Mouse (Mus musculus): ENCODE measurements around the gene Lcmt1. TPM values are rescaled to one million over a fixed set of nuclear protein-coding genes. Genes with fewer than 3 reads are reported as not detected.

The Lcmt1 gene
- total RNA-seq, 4 experiments from 2014 or later: 79.7 to 96.9 (median 88.7) TPM

DNA sequence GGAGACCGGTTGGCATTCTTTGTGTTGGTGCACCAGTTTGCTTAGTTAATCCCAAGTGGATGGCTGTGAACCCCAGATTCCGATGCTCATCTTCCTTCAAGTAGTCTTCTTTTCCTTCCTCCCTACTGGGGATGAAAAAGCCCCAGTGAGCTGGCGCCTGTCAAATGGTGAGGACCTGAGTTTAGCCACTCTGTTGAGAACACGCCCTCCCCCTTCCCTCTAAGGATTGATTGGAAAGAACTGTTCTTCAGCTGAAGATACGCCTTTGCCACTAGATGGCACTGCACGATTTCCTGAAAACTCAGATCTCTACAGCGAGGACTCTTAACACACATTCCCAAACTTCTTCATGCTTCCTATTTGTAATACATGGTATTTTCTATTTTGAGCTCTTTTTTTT, 29.2 kb downstream of the Lcmt1 start:
- DNase-seq (ENCODE audit: low spot score in 2 of 2): peak; percentile 20 to 49

DNA sequence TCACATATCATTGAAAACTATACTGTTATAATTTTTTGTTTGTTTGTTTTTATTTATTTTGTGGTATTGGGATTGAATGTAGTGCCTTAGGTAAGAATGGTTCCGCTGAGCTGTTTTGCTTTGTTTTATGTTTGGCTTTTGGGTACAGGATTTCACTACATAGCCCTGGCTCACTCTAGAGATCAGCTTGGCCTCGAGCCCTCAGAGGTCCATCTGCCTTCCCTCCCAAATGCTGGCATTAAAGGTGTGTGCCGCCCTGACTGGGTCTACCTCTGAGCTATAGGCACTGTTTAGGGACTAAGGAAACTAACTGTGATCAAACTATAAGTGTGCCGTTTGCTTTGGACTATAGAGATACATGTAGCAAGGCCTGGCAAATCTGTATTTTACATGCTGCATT, 29.7 kb downstream of the Lcmt1 start:
- no peak for DNase-seq (ENCODE audit: low spot score in 2 of 2)

DNA sequence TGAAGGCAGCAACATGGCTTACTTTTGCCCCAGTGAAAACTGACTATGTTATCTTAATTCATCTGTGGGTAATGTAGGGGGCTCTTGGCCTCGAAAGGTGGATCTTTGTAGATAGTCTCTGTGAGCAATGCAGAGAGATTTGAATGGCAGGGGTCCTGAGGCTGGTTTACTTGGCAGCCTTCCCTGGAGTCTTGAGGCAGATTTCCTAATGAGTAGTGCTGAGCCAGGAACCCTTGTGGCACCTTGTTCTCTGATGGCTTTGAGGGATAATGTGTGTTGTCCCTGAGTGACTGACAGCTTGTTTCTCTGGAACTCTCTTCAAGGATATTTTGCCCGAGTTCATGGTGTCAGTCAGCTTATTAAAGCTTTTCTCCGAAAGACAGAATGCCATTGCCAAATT, 31.5 kb downstream of the Lcmt1 start:
- DNase-seq (ENCODE audit: low spot score in 2 of 2): no peak

DNA sequence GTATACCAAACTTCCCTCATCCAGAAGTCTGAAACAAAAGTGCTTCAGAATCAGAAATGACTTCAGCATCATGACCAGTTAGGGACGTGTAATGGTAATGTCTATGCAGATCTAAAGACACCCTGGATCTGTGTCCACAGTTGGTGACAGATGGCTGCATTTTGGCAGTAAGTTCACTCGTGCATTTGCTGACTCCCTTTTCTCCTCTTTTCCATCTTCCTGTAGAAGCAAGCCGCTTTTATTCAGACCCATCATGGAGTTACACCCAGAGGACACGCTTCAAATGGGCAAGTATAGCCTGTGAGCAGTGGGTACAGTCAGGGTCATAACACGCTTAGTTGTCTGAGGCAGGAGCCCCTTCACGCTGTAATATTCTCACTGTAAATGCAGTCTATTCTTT, 34.6 kb downstream of the Lcmt1 start:
- peak; percentile 31 to 33 for DNase-seq (ENCODE audit: low spot score in 2 of 2)

DNA sequence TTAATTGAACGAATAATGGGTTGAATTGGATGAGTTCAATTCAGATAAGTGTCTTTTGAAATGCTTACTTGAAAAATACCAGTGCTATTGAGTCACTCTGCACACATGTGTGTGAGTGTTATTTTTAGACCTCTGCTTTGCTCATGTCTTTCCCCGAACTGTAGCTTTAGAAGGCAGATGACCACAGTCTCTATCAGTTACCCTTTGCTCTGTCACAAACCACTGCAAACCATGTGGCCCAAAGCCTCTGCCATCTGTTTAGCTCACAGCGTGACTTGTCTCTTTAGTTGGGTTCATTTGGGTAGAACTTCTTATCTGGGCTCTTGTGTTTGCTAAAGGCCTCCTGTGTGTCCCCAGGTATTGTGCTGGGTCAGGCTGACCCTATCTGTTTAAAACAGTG, 36.0 kb downstream of the Lcmt1 start:
- DNase-seq (ENCODE audit: low spot score in 2 of 2): no peak

DNA sequence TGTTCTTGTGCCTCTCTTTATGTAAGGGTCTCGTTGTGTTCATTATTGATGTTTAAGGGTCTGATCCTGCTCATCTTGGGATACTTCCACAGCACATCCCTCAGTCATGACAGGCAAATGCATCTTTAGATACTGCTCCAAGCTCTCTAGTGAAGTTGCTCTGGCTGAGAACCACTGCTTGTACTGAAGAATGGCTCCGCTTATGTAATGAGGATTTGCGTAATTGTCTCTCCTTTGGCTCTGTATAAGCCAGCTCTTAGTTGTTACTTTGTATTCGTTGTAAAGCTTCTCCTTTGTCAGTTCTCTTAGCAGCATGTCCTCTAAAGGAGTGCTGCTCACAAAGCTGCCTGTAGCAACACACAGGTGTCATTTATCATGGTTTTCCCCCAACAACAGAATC, 37.4 kb downstream of the Lcmt1 start:
- DNase-seq (ENCODE audit: low spot score in 2 of 2): no peak

DNA sequence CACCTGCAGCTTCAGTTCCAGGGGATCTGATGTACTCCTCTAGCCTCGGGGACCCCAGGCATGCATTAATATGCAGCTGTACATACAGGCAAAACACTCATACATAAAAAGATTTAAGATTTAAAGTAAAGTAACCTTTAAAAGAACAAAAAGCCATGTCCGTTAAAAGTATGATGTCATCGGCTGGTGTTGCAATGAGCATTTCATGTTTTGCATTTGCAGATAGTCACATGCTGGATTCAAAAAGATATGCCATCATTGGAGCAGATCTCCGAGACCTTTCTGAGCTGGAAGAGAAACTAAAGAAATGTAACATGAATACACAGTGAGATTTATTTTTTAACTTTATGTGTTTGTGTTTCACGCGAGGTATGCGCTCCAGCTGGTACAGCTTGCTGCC, 40.9 kb downstream of the Lcmt1 start:
- no peak for DNase-seq (ENCODE audit: low spot score in 2 of 2)

DNA sequence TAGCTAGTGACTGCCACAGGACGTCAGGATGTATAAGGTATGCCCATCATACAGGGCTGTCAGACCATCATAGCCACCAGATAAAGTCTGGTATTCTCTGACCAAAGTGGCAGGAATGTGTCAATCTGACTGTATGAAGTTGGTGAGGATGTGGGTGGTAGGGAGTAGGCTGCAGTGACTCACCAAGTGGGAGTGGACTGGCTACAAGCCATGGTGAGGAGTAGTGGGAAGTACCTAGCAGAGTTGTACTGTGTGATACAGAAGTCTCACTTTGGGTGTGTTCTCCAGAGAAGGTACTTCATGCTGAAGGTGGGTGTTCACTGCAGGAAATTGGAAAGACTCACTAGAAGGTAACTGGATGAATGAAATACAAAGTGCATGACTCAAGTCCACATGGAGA, 41.5 kb downstream of the Lcmt1 start:
- peak; percentile 35 to 59 for DNase-seq (ENCODE audit: low spot score in 2 of 2)

DNA sequence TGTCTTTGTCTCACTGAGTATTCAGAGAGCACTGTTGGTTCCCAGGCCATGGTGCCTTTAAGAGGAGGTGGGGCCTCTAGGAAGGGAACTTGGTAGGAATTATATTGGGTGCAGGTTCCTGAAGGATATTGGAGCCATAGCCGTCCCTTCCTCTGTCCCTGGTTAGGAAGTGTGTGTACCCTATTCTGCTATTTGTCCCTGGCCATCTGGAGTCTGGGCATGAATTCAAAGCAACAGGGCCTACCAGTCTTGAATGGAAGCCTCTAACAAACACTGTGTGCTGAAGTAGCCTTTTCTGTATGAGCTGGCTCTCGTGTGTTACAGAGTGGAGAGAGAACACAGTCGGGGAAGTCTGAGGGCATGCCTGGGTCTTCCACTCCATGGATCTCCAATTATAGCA, 42.6 kb downstream of the Lcmt1 start:
- peak in 1 of 2 experiments; percentile 58 for DNase-seq (ENCODE audit: low spot score in 2 of 2)

DNA sequence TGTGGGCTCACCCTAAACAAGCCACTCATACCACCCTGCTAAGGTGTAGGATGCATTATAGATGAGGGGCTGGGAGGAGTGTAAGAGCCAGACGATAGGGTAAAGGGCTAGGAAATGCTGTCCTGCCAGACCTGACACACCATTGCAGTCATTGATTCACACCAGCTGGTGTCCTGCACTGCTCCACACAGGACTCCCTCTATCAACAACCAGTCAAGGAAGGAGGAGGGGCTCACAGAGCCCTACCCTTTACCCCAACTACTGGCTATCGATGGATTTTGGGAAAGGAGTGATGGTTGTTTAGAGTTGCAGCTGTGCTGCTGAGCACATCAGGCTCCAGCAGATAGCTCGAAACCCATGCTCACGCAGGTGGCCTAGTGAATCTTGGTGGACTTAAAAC, 47.2 kb downstream of the Lcmt1 start:
- DNase-seq (ENCODE audit: low spot score in 2 of 2): no peak

DNA sequence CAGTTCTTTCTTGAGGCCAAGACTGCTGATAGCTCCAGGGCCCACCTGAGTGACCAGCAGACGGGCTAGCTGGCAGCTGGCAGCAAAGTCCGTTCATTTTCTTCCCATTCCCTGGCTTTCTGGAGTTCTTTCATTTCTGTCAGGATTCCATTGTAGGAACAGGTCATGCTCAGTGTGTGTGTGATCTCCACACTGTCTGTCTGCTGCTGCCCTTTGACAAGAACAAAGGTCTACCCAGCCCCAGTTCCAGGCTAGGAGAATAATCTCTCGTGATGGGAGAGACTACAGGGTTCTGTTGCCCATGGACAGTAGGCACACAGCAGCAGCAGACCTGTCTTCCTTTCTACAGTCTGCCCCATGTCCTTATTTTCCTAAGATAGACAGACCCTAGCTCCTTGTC, 48.1 kb downstream of the Lcmt1 start:
- DNase-seq (ENCODE audit: low spot score in 2 of 2): no peak

DNA sequence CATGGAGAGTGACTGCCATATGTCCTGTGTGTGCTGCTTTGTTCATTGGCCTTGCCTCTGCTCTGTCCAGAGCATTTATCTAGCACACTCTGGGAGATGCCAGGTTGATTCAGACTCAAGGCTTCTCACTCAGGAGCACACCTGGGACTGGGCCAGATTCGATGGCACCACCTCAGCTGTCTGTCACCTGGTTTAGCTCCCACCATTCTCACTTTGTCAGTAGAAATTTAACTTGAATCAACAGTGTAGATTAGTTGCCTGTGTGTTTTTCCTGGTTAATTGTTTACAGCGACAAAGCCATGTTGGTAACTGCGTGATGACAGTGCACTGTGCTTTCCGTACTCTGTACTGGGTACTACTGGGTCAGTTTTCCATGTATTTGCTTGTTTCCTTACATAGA, 50.4 kb downstream of the Lcmt1 start:
- DNase-seq (ENCODE audit: low spot score in 2 of 2): no peak

DNA sequence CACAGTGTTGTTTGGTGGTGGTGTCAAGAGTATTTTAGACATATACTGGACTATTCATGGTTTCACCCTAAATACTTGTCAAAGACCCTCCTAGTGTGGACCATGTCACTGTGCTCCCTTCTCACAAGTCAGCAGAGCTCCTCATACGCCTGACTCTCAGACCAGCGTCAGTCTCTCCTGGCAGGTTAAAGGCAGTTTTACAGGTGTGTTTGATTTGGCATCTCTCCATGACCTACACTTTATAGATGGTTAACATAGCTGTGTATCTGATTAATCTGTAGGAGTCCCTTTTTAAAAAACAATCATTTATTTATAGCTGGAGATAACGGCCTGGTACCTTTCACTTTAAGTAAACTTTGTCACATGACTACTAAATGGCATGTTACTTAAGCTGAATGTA, 52.4 kb downstream of the Lcmt1 start:
- no peak for DNase-seq (ENCODE audit: low spot score in 2 of 2)

DNA sequence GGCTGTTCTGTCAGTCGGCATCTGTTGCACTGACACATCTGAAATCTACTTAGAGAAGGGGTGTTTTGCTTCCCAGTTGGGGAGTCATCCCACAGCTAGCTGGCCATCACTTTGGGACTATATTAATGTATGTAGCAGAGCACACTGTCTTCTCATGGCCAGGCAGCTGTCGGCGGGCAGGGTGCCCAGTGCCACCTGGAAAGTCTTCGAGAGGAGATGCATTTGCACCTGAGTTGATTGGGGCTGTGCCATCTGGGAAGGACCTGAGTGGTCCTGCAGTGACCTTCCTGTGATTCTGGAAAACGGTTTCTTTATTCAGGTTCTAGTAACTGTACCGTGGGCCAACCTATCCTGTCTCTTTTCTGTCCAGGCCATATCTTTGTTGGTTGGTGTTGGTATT, 54.7 kb downstream of the Lcmt1 start:
- no peak for DNase-seq (ENCODE audit: low spot score in 2 of 2)

DNA sequence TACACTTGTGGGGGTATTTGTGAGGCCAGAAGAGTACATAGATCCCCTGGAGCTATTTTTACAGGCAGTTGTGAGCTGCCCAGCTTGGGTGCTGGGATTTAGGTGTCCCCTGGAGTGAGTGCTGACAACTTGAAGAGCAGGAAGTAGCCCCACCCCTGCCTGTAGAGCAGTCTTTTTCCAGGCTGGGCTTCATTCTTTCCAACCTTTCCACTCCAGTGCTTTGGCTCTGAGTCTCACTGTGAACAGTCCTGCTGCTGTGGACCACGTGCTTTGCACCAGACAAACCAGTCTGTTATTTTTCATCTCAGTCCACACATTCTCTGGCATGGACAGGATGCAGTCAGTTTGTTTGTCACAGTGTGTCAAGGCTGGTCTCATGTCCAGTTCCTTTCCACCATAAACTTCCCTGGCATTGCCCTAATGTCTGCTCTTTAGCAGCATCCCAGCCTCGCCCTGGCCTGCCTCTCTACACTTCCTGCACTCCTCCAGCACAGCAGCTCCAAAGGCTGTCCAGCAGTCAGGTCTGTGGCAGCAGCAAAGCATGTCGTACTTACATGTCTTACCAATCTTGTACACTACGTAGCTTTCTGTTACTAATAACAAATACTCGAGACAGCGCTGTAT, 55.7 kb downstream of the Lcmt1 start:
- no peak for DNase-seq (ENCODE audit: low spot score in 2 of 2)

DNA sequence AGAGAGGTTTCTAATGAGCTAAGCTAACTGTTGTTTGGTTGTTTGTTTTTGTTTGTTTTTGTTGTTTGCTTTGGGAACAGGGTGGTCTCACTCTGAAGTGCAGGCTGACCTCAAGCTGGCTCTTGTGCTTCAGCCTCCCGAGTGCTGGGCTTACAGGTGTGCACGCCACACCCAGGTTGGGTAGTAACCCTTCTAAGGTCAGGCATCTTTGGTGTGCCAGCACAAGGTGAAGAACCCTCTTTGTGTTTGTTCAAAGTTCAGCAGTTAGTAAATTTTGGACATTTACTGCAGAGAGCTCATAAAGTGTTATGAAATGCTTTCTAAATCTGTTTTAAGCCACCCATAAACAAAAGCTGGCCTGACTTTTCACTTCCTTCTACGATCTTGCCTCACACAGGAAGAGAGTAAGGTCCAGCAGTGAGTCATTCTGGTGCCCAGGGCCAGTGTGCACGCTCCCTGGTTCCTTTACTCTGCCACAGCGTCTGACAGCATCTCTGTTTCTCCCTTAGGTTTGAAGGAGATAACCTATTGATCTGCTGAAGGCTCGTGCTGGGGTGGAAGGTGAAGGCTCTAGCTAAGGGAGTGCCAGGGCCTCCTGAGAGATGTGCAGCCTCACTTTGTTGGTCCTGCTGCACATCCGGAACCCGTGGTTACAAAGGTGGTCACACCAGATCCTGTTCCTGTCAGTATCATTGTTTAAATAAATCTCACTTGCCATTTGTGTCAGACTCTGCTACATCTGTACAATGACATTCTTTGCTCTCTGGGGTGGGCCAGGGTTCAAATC, 60.2 kb downstream of the Lcmt1 start:
- DNase-seq (ENCODE audit: low spot score in 2 of 2): no peak

DNA sequence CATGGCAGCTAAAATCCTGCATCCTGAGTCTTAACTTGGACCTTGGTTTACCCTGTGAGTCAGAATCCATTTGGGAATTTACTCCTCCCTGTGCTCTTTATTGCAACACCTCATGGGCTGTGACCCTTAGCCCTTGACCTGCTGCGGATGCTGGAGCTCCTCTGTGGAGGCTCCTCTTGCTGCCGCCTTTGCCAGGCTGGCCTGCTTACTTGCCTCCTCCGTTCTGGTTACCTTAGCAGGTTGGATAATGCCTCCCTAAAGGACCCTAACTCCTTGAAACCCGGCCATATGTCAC, 60.8 kb downstream of the Lcmt1 start:
- DNase-seq (ENCODE audit: low spot score in 2 of 2): no peak

DNA sequence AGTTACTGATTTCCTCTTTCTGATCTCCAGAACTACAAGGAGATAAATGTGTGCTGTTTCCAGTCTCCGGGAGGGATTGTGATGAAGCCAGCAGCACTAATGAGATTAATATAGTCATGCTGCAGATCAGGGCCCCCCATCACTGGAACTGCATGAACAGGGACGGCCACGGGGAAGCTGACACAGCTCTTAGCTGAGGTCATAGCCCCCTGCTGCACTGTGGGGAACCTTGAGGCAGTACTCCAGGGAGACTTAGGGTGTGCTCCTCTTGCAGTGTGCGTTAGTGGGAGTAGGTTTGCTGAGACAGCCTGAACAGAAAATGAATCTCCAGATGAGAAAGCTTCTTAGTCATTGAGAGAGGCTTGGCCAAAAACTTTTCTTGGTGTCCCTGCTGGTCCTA, 61.6 kb downstream of the Lcmt1 start:
- DNase-seq (ENCODE audit: low spot score in 2 of 2): no peak

DNA sequence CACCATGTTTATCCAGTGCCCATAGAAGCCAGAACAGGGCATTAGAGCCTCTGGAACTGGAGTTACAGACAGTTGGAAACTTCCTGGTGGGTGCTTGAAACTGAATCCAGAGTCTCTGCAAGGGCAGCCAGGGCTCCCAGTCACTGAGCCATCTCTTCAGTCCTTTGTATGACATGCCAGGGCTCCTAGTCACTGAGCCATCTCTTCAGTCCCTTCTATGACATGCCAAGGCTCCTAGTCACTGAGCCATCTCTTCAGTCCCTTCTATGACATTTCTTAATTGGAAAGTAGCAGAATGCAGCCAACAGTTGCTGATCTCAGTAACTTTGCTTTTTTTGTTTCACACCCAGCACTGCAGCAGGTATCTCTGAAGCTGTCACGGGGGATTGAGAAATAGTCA, 72.5 kb downstream of the Lcmt1 start:
- DNase-seq (ENCODE audit: low spot score in 2 of 2): no peak

DNA sequence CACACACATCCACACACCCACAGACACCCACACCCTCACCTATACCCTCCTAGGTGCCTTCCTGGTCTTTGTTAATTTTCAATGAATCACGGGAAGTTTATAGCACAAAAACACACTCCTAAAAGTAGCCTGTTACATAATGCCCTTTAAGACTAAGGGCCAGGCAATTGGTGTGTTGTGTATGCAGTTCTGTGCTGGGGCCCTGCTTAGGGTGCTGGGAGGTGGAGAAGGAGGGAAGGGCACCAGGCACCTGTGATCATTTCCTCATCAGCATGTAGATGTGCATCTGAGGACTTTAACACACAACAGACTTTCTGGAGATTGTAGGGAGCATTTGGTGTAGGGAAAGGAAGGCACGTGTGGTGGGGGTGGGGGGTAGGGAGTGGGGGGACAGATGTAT, 79.2 kb downstream of the Lcmt1 start:
- DNase-seq (ENCODE audit: low spot score in 2 of 2): no peak

DNA sequence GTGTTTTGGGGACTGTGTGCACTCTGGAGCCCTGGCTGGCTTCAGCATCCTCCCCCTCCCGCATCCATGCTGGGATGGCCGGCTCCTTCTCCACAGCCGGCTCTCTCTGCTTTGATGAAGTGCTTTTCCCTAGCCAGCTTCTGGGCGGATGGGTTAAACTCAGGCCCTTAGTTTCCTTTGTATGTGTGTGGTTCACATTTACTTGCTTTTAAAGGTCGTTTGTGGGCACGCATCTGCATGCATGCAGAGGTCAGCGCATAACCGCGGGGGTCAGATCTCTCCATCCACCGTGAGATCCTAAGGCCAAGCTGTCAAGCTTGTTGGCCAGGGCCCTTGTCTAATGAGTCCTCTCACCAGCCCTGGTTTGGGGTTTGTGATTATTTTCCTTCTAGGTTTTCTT, 80.1 kb downstream of the Lcmt1 start:
- no peak for DNase-seq (ENCODE audit: low spot score in 2 of 2)

DNA sequence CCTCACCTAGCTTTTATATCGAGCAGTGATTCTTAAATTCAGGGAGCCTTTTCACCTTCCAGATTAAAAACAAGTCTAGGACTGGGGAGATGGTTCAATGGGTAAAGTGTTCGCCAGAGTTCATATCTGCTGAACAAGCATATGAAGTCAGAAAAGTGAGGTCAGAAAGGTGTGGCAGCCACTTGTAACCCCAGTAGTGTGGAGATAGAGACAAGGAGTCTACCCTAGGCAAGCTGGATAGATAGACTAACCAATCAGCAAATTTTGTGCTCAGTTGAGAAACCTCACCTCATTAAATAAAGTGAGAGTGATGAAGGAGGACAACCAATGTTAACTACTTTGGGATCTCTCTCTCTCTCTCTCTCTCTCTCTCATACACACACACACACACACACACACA, 80.9 kb downstream of the Lcmt1 start:
- DNase-seq (ENCODE audit: low spot score in 2 of 2): no peak

DNA sequence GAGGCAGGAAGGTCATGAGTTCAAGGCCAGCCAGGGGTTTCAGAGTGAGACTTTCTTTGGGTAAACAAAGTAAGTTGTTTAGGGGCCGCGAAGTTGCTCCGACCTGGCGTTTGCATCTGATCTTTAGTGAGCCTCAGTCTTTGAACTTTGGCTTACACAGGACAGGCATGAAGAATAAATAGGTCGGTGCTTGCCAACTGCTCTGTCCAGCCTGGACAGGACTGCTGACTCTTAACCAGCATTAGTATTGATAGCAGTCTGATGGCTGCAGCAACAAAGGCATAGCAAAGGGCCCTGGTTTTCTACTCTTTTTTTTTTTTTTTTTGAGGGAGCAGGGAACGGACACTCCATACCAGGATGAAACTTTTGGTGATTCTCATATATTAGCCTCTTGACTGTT, 83.0 kb downstream of the Lcmt1 start:
- DNase-seq (ENCODE audit: low spot score in 2 of 2): no peak

DNA sequence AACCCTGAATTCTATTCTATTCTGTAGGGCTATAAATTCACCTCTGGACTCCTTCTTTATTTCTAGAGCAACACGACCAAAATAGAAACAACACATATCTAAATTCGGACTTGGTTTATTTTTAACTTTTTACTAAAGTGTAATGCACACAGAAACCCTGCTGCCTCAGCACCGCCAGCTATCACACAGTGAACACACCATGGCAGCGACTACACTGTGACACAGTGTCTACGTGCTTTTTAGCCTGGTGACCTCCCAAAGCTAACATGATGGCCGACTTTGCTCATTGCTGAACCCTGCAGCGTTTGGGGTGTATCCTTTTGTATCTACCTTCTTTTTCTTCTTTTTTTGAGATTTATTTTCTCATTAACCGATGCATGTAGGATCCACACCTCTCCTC, 83.5 kb downstream of the Lcmt1 start:
- no peak for DNase-seq (ENCODE audit: low spot score in 2 of 2)

All from layer of hippocampus, adult 8-10 months (tissue).